Mouse (Mus musculus) cortical plate, adult 2 months (tissue): ENCODE data around the gene Exoc7. TPM values are rescaled to one million over a fixed set of nuclear protein-coding genes. Genes with fewer than 3 reads are reported as not detected.
A peak's percentile ranks its signal among the peaks of the same experiment; 100 is the strongest.

Experiments used
- H3K27ac ChIP-seq: fragments of 200-500 bp; 2 replicates; pipeline ENCODE4 v1.5.1; 2012; ENCODE audit warnings: low read length, control low read depth, inconsistent platforms; ENCODE audit not compliant: insufficient read depth
- H3K4me1 ChIP-seq: fragments of 200-500 bp; 2 replicates; pipeline ENCODE4 v1.6.1; 2011; ENCODE audit warnings: low read length; ENCODE audit not compliant: control insufficient read depth, insufficient read depth
- H3K4me3 ChIP-seq: fragments of 200-500 bp; 2 replicates; pipeline ENCODE4 v1.5.1; 2011; ENCODE audit warnings: mild to moderate bottlenecking, low read length, control low read depth; ENCODE audit not compliant: insufficient read depth
- CTCF ChIP-seq: fragments of 200-500 bp; IDR thresholded peaks from 2 replicates; pipeline ENCODE4 v1.5.1; 2011; ENCODE audit warnings: mild to moderate bottlenecking, control low read depth, low read length; ENCODE audit not compliant: insufficient read depth; ENCODE audit errors: extremely low read depth
- POLR2A ChIP-seq: fragments of 200-500 bp; IDR thresholded peaks from 2 replicates; pipeline ENCODE4 v1.6.1; 2011; ENCODE audit warnings: mild to moderate bottlenecking, low read length, control low read depth; ENCODE audit not compliant: insufficient read depth; ENCODE audit errors: extremely low read depth
- polyA plus RNA-seq: library from polyadenylated mRNA; depleted of rRNA; stranded (reverse); fragments of >200 nt; gene quantifications from 2 replicates; pipeline ENCODE4 v1.2.3, GENCODE M21; 2012; rRNA removed

Gene Exoc7
- polyA plus RNA-seq = 91.3 and 95.8 TPM in 2 replicates

DNA sequence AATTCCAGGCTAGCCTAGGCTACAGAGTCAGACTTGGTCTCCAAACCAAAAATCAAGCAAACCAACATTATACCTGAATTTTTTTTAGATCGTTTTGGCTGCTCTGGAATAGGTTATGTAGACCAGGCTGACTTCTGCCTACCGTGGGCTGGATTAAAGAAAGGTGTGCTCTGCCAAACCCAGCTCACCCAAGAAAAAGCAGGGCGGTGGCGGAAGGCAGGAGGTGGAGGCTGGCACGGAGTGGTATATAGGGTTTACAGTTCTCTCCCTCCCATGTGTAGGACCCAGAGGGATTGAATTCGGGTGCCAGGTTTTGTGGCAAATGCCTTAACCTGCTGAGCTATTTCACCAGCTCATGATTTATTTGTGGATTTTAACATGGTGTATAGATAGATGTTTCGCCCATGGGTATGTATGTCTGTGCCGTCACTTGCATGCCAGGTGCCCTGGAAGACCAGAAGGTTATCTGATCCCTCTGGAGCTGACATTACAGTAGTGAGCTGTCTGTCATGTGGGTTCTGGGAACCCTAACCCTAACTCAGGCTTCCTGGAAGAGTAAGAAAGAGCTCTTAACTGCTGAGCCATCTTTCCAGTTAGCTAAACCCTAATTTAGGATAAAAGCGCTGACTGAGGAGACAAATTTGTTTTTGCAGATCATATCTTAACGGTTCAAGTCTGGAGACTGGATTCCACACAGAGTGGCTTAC is at the start of gene Exoc7:
Gene Exoc7 (minus strand): TSS at position 215 of the 707 bp plus-strand sequence.
- no peak for TF ChIP-seq CTCF
- no peak for TF ChIP-seq POLR2A
- Histone ChIP-seq H3K27ac (no peak within 1 kb of the TSS), H3K4me1 (peaks cover 2% of the 10 kb centered on the region; the same call in 1 of the 2 replicates), H3K4me3 (peak within 1 kb of the TSS; percentile 95)

DNA sequence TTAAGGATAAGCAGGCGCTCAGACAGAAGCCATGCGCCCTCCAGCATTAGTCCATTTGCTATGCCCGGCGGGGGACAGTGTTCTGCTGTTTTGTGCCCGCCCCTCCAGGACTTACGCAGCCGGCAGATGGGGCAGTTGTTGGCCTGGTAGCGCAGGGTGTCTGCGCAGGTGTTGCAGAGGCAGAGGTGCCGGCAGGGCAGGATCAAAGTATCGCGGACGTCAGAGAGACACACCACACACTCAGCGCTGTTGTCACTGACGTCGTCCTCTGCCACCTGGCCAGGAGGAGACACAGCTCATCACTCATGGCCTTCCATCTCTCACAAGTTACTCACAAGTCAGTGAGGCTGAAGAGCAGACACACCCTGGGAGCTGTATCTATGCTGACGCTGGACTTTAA is 47.5 kb upstream of the Exoc7 start:
- TF ChIP-seq POLR2A = no peak
- TF ChIP-seq CTCF = no peak
- Histone ChIP-seq H3K27ac (no peak overlapping the region), H3K4me1 (no peaks in the 10 kb centered on the region), H3K4me3 (no peak overlapping the region)

DNA sequence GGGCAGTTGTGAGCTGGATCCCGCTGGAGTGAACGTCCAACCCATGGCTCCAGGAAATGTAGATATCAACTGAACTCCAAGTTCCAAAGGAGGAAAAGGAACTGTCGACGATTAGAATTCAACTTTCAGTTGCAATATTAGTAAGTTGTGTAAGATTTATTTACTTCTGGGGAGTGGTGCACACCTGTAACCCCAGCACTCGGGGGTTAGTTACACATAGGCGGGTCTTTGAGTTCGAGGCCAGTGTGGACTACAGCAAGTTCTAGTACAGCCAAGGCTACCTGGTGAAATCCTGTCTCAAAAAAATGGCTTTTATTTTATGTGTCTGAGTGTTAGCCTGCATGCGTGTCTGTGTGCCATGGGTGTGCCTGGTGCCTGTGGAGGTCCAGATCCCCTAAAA is 46.5 kb upstream of the Exoc7 start:
- TF ChIP-seq POLR2A (no peak), CTCF (no peak)
- no peaks in the 10 kb centered on the region for H3K4me1 ChIP-seq
- no peak overlapping the region for H3K27ac ChIP-seq
- no peak overlapping the region for H3K4me3 ChIP-seq

DNA sequence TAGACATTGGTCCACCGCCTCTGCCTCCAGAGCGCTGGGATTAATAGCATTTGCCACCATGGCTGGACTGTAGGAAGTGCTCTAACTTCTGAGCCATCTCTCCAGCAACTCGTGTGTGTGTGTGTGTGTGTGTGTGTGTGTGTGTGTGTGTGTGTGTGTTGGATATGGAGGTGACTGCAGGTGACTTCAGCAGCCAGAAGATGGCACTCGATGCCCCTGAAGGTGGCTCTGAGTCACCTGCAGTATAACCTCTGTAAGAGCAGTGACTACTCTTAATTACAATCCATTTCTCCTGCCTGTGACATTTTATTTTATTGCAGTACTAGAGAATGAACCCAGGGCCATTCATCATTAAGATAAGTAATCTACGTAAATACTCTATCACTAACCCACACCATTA is 44.3 kb upstream of the Exoc7 start:
- H3K4me3 ChIP-seq = no peak overlapping the region
- no peak for TF ChIP-seq CTCF
- TF ChIP-seq POLR2A = no peak
- no peak overlapping the region for H3K27ac ChIP-seq
- no peaks in the 10 kb centered on the region for H3K4me1 ChIP-seq

DNA sequence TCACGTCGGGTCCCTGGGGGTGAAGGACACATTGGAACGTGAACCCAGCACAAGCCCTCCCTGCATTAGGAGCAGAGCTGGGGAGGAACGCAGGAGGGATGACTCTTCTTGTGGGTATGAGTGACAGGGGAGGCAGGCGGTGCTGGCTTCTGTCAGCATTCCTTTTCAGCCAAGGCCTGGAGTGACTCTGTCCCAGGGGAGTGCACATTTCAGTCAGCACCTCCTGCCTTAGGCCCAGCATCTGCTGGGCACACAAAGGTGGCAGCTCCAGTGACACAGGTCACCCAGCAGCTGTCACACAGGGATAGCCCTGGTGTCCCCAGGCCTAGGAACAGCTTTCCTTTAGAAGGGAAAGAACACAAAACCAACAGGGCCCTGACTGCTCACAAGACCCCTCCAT is 40.9 kb upstream of the Exoc7 start:
- H3K27ac ChIP-seq = no peak overlapping the region
- H3K4me3 ChIP-seq = no peak overlapping the region
- no peaks in the 10 kb centered on the region for H3K4me1 ChIP-seq
- TF ChIP-seq CTCF (no peak), POLR2A (no peak)

DNA sequence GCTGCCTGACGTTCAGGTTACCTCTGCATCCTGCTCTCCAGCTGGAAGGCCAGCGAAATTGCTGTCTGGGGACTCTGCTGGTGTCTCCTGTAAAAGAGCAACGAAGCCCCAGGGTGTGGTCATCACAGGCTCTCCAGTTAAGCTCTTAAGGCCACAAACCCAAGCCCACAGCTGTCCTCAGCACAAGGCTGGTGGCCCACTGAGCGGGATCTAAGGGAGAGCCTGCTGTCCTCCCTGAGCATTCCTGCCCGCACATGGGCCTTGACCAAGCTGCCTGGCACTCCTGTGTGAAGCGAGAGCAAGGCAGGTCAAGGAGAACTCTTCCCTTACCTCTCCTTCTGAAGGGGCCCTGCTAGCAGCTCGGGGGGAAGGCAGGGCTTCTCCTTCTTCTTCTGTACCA is 40.0 kb upstream of the Exoc7 start:
- no peak for TF ChIP-seq CTCF
- no peak for TF ChIP-seq POLR2A
- no peak overlapping the region for H3K27ac ChIP-seq
- no peaks in the 10 kb centered on the region for H3K4me1 ChIP-seq
- H3K4me3 ChIP-seq = no peak overlapping the region

DNA sequence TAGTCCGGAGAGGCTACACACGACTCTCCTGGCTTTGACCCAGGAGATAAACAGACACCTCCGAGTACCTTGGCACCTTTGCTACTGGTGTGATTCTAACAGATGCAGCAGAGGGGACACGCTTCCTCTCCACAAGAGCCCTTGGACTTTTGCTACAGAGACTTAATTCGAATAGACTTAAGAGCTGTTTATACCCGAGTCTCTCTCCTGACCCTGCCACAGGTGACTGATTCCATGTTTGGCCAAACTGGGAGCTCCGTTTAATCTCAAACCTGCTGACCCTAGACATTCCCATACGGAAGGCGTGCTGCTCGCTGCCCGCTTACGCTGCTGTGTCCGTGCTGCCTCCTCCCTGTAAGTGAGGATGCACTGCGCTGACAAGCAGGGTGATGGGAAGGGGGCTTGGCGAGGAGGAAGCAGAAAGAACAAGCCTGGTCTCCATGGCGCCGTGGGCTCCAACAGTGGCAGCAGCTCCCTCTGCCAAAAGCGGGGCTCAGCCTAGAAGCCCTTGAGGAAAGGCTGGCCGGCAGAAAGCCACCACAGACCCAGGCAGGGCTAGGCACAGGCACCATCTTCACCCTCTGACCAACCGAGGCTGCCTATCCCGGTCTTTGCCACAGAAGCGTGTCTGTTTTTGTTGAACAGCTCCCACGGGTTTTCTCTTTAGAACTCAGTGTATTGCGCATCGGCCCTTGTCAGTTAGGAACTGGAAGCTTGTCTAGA is 35.2 kb upstream of the Exoc7 start:
- Histone ChIP-seq H3K4me3 (no peak overlapping the region), H3K27ac (no peak overlapping the region), H3K4me1 (no peaks in the 10 kb centered on the region)
- no peak for TF ChIP-seq CTCF
- TF ChIP-seq POLR2A = no peak

DNA sequence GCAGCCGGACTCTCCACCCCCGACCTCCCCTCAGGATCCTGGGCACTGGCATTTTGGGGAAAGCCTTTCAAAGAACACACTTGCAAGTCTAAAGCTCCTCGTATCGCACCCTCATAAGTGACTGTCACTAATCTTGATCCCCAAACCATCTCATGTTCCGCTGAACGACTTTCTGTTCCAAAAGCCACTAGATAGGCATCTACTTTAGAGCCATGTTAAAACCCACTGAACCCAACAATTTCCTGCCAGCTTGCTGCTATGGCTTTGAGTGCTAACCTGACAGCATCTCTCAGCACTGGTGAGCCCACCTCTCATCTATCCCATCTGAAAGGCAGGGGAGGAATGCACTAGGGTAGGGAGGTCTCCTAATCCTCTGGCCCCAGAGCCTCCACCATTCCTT is 30.5 kb upstream of the Exoc7 start:
- Histone ChIP-seq H3K4me3 (no peak overlapping the region), H3K4me1 (peaks cover 2% of the 10 kb centered on the region; the same call in 1 of the 2 replicates), H3K27ac (no peak overlapping the region)
- TF ChIP-seq CTCF = no peak

DNA sequence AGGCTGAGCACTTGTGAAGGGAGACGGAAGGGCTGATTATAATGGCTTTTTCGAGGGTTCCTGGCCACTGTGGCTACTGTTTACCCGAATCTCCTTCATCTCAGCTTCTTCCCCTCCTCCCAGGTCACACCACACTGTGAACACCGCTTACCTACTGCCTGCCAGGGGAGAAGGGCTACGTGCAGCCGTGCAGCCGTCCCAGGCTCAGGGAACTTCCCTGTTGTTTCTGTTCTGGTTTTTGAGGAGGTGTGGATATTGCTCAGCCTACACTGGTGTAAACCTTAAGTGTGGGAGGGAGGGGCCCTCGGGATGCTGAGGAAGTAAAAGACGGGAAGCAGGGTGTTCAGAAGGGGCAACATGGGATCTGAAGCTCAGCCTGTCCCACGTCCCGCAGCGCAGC is 30.0 kb upstream of the Exoc7 start:
- TF ChIP-seq POLR2A (no peak), CTCF (no peak)
- H3K4me1 ChIP-seq = peaks cover 2% of the 10 kb centered on the region; the same call in 1 of the 2 replicates
- H3K4me3 ChIP-seq = no peak overlapping the region
- H3K27ac ChIP-seq = no peak overlapping the region

DNA sequence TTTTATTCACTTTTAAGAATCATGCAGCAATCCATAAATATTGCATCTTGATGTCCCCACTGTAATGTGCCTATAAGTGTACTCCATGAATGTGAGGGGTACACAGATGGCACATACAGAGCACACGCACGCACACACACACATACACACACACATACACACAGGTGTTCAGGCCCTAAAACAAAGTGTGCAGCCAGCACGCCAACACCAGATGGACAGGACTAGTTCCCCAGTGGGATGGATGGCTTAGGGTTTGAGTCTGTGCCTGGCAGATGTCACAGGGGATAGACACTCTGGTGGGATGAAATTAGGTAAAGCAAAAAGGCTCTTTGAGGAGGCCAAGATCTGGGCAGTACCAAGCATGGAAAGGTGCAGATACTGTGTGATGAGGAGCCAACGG is 29.4 kb upstream of the Exoc7 start:
- H3K4me3 ChIP-seq = no peak overlapping the region
- H3K27ac ChIP-seq = no peak overlapping the region
- H3K4me1 ChIP-seq = peaks cover 2% of the 10 kb centered on the region; the same call in 1 of the 2 replicates
- TF ChIP-seq CTCF = no peak
- TF ChIP-seq POLR2A = no peak
